Mouse (Mus musculus) heart, postnatal 10 days (tissue): Measurements from ENCODE around the gene Creg2. TPM values are rescaled to one million over a fixed set of nuclear protein-coding genes. Genes with fewer than 3 reads are reported as not detected.
A peak's percentile ranks its signal among the peaks of the same experiment; 100 is the strongest.
"Not testable (repeated sequence)": the region's sequence is repeated elsewhere in the genome, so short reads cannot be mapped to it uniquely, and the experiment has no call there.

Experiments used
- DNase-seq, 2 experiments: peaks; one replicate each; pipeline ENCODE4 v3.0.0; 2021
- intact Hi-C: fragments of 180-260 bp; cut with DNase I; formaldehyde crosslinking; loops from one replicate; pipeline ENCODE4 v1.15.1; 2025
- total RNA-seq, 2 experiments: library from RNA; stranded (reverse); gene quantifications; 2 replicates each; pipeline ENCODE4 v1.2.3; 2021

Creg2 gene
- total RNA-seq, 2 experiments from 2014 or later = not detected

- intact Hi-C loops = no loop called here
Observed at GRCm38 (mm10) chr1:39608534-39608933, 42.7 kb downstream of the Creg2 start.

DNA sequence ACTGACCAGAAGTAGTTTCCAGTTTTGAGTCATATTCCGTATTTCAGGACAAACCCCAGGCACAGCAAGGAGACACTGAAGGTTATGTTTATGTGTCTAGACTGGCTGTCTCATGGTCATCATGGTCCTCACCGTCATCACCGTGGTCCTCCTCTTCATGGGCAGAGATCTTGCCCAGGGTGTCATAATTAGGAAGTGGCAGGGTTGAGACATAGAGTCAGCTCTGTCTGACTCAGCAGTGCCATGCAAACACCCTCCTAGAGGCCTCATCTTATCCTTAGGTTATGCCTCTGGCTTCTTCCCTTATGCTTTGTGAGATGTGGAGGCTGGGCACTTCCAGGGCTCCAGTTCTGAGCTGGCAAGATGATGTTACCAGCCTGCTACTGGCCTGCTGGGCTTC is 48.8 kb downstream of the Creg2 start:
- intact Hi-C loops = no loop called here
- DNase-seq = no peak

More at GRCm38 (mm10) chr1:39608534-39608933, 42.7 kb downstream of the Creg2 start:
- DNase-seq = no peak

DNA sequence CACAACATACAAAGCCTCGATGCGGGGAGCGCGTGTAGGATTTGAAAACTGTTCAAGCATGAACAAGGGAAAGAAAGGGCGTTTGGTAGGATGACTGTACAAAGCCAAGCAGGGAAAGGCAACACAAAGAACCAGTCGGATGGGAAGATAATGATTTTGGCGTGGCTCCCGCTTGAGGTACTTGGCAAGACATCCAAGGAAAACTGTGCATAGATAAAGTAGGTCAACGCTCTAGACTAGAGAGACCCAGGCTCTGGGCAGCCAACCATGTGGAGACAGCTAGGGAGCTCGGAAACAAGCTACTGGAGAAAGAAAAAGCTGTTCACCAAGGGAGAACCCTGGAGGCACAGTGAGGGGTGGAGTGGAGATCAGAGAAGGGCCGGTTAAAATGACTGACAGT is 52.5 kb downstream of the Creg2 start:
- DNase-seq = peak in 1 of 2 experiments; percentile 11

GRCm38 (mm10) chr1:39597135-39597534 is 54.1 kb downstream of the Creg2 start:
- intact Hi-C loops = not testable (repeated sequence)

More for the DNA sequence above, 52.5 kb downstream of the Creg2 start:
- intact Hi-C loops = no loop called here

DNA sequence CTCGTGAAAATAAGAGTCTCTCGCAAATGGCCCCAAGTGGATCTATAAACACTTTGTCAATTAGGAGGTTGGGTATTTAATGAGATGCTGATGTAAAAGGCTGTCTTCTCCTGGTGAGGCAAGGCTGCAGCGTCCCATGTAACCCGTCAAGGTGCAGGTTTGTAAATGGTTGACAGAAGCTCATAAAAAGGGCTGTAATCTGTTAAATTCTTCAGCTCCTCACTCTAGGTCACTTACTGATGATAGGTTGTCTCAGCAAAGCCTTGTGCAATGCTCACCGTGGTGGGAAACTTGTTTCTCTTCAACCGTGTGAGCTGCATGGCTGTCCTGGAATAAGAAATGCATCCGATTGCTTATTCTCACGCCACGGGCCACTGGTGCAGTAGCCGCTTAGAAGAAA is 57.4 kb downstream of the Creg2 start:
- intact Hi-C loops = no loop called here
- no peak for DNase-seq

More at GRCm38 (mm10) chr1:39597135-39597534, 54.1 kb downstream of the Creg2 start:
- not testable (repeated sequence) for DNase-seq

- intact Hi-C loops = no loop called here
- DNase-seq = no peak
Observed at GRCm38 (mm10) chr1:39592090-39592489, 59.2 kb downstream of the Creg2 start.

GRCm38 (mm10) chr1:39591557-39591956 is 59.7 kb downstream of the Creg2 start:
- DNase-seq, intact Hi-C loops: not testable (repeated sequence)

DNA sequence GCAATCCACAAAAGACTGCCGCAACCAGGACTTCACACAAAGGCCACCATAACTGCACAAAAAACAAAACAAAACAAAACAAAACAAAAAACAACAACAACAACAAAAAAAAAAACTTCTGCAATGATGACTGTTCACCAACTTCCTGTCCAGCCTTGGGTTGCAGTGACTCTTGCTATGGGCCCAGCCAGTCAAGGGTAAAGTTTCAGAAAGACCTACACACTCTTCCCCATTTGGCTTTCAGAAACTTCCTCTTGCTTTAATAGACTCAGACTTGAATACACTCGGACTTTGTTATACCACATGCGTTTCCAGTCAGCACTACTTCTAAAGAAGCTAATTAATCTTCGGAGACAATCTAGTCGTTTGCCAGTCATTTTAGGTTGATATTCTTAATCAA is 61.1 kb downstream of the Creg2 start:
- DNase-seq = no peak
- intact Hi-C loops = no loop called here

- intact Hi-C loops = no loop called here
Observed at GRCm38 (mm10) chr1:39585416-39585815, 65.9 kb downstream of the Creg2 start.

GRCm38 (mm10) chr1:39583173-39583572 is 68.1 kb downstream of the Creg2 start:
- DNase-seq = no peak
- intact Hi-C loops = no loop called here

More at GRCm38 (mm10) chr1:39585416-39585815, 65.9 kb downstream of the Creg2 start:
- no peak for DNase-seq

DNA sequence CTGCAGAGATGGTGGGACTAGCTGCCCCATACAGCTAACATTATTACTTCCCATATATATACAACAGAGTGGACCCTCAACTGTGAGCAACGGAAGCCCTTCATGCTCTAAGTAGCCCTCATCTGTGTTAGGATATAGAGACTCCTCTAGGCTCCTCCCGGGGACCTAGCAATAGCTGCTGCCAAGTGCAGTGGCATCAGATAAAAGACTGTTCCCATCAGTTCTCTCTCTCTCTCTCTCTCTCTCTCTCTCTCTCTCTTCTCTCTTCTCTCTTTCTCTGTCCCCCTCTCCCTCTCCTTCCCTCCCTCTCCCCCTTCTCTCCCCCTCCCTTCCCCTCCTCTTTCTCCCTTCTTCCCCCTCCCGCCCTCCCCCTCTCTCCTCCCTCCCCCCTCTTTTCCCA is 70.1 kb downstream of the Creg2 start:
- intact Hi-C loops = no loop called here

GRCm38 (mm10) chr1:39579139-39579538 is 72.1 kb downstream of the Creg2 start:
- DNase-seq = no peak
- intact Hi-C loops = no loop called here

More for the DNA sequence above, 70.1 kb downstream of the Creg2 start:
- no peak for DNase-seq

GRCm38 (mm10) chr1:39578446-39578845 is 72.8 kb downstream of the Creg2 start:
- intact Hi-C loops = no loop called here

GRCm38 (mm10) chr1:39577253-39577705 is 74.0 kb downstream of the Creg2 start, which contains the start of gene Rnf149:
TSS of gene Rnf149 (minus strand) at chr1:39577405.
- peak; percentile 97 for DNase-seq
- intact Hi-C loops = loop anchor here (2.0 kb wide), 1 partner anchor 40 kb away; no protein-coding TSS in a partner anchor

More at GRCm38 (mm10) chr1:39578446-39578845, 72.8 kb downstream of the Creg2 start:
- DNase-seq = no peak

DNA sequence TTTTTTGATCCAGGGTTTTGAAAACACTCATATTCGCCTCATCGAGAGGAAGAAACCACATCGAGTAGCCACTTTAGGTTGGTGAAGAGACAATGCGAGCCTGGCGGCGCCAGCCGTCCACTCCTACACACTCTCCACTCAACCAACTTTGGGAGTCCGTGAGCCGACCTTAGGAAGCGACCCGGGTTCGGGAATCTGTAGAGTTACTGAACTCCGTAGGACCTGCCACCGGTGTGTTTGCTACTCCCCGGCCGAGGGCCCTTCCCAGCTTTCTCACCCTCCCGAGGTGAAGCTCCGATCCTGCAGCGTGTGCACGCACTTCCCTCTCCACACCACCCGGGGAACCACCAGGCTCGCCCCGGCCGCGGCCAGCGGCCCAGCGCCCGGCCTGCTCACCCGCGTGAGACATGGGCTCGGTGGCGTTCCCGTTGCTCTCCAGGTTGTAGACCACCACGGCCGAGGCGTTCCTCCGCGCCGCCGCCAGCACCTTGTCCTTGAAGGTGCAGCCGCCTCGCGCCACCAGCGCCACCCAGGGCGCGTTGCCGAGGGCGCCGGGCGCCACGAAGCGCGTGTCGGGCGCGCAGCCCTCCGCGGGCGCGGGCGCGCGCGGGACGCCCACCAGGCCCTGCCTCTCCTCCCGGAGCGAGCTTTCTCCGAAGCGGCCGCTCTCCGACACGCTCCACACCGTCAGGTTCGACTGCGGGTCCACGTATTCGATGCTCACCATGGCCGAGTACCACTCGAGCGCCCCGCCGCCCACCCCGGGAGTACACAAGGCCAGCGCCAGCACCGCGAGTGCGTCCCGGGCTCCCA is 74.6 kb downstream of the Creg2 start:
- peak; percentile 72 to 77 for DNase-seq
- intact Hi-C loops = loop anchor here (2.0 kb wide), 1 partner anchor 40 kb away; no protein-coding TSS in a partner anchor

DNA sequence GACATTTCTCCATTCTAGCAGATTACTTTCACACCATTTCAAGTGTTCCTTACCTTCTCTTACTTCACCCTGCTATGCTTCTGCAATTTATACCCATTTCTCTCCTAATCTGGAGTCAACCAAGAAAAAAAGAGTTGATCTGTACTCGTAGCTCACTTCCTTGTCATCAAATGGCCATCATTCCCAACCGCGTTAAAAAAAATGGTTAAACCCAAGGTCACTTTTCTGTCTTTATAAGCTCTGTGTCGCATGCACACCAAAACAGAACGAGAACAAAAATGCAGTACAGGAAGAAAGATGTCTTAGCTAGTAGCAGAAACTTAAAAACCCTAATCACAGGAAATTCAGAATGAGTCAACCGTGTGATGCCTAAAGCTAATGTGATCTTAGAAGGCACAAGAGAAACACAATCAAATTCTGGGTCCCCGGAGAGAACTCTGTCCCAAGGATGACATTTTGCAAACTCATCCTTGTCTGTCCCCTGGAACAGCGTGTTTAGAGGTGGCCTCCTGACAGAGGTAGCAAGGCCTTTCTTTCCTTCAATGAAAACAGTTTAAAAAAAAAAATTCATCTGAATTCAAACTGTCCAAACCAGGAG is 75.4 kb downstream of the Creg2 start:
- peak in 1 of 2 experiments; percentile 16 for DNase-seq
- intact Hi-C loops = loop anchor here (2.0 kb wide), 1 partner anchor 39 kb away; no protein-coding TSS in a partner anchor

- intact Hi-C loops = no loop called here
Observed at GRCm38 (mm10) chr1:39573890-39574289, 77.4 kb downstream of the Creg2 start.

DNA sequence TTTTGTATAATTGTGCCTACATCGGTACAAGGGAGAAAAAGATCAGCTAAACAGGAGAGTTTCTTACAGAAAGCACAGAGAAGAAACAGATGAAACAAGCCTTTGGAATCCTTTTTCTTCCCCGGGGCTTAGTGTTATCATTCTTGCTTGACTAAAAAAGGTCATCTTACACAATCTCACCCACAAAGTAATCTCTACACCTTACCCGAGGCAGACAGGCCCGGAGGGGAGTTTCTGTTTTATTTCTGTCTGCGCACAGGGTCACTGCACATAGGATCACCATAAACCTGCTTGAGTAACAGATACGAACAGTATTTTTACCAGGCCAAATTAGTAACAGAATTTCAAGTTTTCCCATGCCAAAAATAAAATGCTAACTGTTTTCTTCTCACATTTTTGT is 79.6 kb downstream of the Creg2 start:
- no peak for DNase-seq
- intact Hi-C loops = no loop called here

More at GRCm38 (mm10) chr1:39573890-39574289, 77.4 kb downstream of the Creg2 start:
- no peak for DNase-seq
